Mouse (Mus musculus) NIH3T3 (cell line): ENCODE measurements around the gene Dip2b.

Experiments
- DNase-seq: peaks from one replicate; pipeline ENCODE4 v3.0.0-alpha.2; 2012; ENCODE audit warnings: low read depth

Gene Dip2b

GRCm38 (mm10) chr15:100220916-100221315, 182.5 kb downstream of the Dip2b start:
- peak; percentile 50 for DNase-seq

- no peak for DNase-seq
Measured at GRCm38 (mm10) chr15:100225381-100225780, 186.9 kb downstream of the Dip2b start.

- DNase-seq, result peak; percentile 49
Measured at GRCm38 (mm10) chr15:100225891-100226290, 187.4 kb downstream of the Dip2b start.

GRCm38 (mm10) chr15:100227031-100227662, 188.7 kb downstream of the Dip2b start:
- peak; percentile 85 for DNase-seq

- DNase-seq, result peak; percentile 96
Measured at GRCm38 (mm10) chr15:100227663-100228534, 189.4 kb downstream of the Dip2b start, which contains the start of gene Atf1. TSS of gene Atf1 (plus strand) at chr15:100227819.

GRCm38 (mm10) chr15:100228535-100229336, 190.3 kb downstream of the Dip2b start:
- no peak for DNase-seq

- DNase-seq, result peak; percentile 12
Measured at GRCm38 (mm10) chr15:100230655-100231054, 192.2 kb downstream of the Dip2b start.

- no peak for DNase-seq
Measured at GRCm38 (mm10) chr15:100231616-100232525, 193.4 kb downstream of the Dip2b start.

- no peak for DNase-seq
Measured at GRCm38 (mm10) chr15:100235208-100235965, 196.9 kb downstream of the Dip2b start.

GRCm38 (mm10) chr15:100236952-100237351, 198.5 kb downstream of the Dip2b start:
- peak; percentile 30 for DNase-seq

GRCm38 (mm10) chr15:100241780-100242179, 203.3 kb downstream of the Dip2b start:
- DNase-seq, result no peak

GRCm38 (mm10) chr15:100245951-100246350, 207.5 kb downstream of the Dip2b start:
- peak; percentile 49 for DNase-seq

GRCm38 (mm10) chr15:100247296-100247695, 208.8 kb downstream of the Dip2b start:
- DNase-seq, result no peak

GRCm38 (mm10) chr15:100248665-100249433, 210.4 kb downstream of the Dip2b start:
- DNase-seq, result no peak

- DNase-seq, result peak; percentile 94
Measured at GRCm38 (mm10) chr15:100251153-100251780, 212.8 kb downstream of the Dip2b start.

- DNase-seq, result no peak
Measured at GRCm38 (mm10) chr15:100256386-100256785, 217.9 kb downstream of the Dip2b start.

GRCm38 (mm10) chr15:100257305-100257704, 218.8 kb downstream of the Dip2b start:
- no peak for DNase-seq

- no peak for DNase-seq
Measured at GRCm38 (mm10) chr15:100258646-100259425, 220.4 kb downstream of the Dip2b start.
